Mouse (Mus musculus) midbrain, postnatal 0 days (tissue): ENCODE data around the gene Dnm3. TPM values are rescaled to one million over a fixed set of nuclear protein-coding genes. Genes with fewer than 3 reads are reported as not detected.

ENCODE experiments used
- ATAC-seq: fragments of 200-750 bp; cut with Nextera tagmentation; 2 replicates; pipeline ENCODE4 v1.8.0; 2017; ENCODE audit warnings: moderate number of reproducible peaks, mild to moderate bottlenecking, moderate TSS enrichment, moderate library complexity; ENCODE audit not compliant: low FRiP score
- DNase-seq: peaks from one replicate; pipeline ENCODE4 v3.0.0-alpha.2; 2015; ENCODE audit warnings: low spot score
- H3K27ac ChIP-seq: fragments of 300-500 bp; sonication (generic); 2 replicates; pipeline ENCODE4 v1.5.1; 2014; ENCODE audit warnings: low read depth, mild to moderate bottlenecking, low read length, mixed read lengths
- H3K27me3 ChIP-seq: fragments of 300-500 bp; sonication (generic); 2 replicates; pipeline ENCODE4 v1.6.1; 2014; ENCODE audit warnings: low read length, control low read depth, mixed read lengths; ENCODE audit not compliant: insufficient read depth
- H3K36me3 ChIP-seq: fragments of 300-500 bp; sonication (generic); 2 replicates; pipeline ENCODE4 v1.6.1; 2014; ENCODE audit warnings: low read length, control low read depth, mixed read lengths; ENCODE audit not compliant: insufficient read depth
- H3K4me1 ChIP-seq: fragments of 300-500 bp; sonication (generic); 2 replicates; pipeline ENCODE4 v1.6.1; 2014; ENCODE audit warnings: mild to moderate bottlenecking, control low read depth, antibody characterized with exemption, low read length, mixed read lengths; ENCODE audit not compliant: insufficient read depth
- H3K4me2 ChIP-seq: fragments of 300-500 bp; sonication (generic); 2 replicates; pipeline ENCODE4 v1.6.1; 2014; ENCODE audit warnings: low read depth, mild to moderate bottlenecking, low read length, mixed read lengths; ENCODE audit not compliant: poor library complexity, severe bottlenecking
- H3K4me3 ChIP-seq: fragments of 300-500 bp; sonication (generic); 2 replicates; pipeline ENCODE4 v1.5.1; 2014; ENCODE audit warnings: low read depth, mild to moderate bottlenecking, low read length, moderate library complexity
- H3K9ac ChIP-seq: fragments of 300-500 bp; sonication (generic); replicated peaks from 2 replicates; pipeline ENCODE4 v1.6.1; 2014; ENCODE audit warnings: mild to moderate bottlenecking, low read length, moderate library complexity, mixed read lengths; ENCODE audit not compliant: poor library complexity, severe bottlenecking
- H3K9me3 ChIP-seq: fragments of 300-500 bp; sonication (generic); 2 replicates; pipeline ENCODE4 v1.6.1; 2016; ENCODE audit warnings: low read length, control low read depth
- CTCF ChIP-seq: IDR thresholded peaks from 2 replicates; pipeline ENCODE4 v1.5.1; 2016; ENCODE audit warnings: antibody characterized with exemption, mild to moderate bottlenecking
- WGBS: fragments of 180-500 bp; shearing (Covaris S2); extraction: QIAGEN DNeasy Blood & Tissue Kit; methylation state at CpG from one replicate; pipeline ENCODE4 v1.1.7; 2014; 5-methylcytosine and 5-hydroxymethylcytosine counted together
- microRNA counts: library from miRNA; unstranded; fragments of <30 nt; microRNA quantifications from one replicate; lab custom pipeline; 2015
- microRNA-seq: library from miRNA; unstranded; fragments of <30 nt; microRNA quantifications from one replicate; pipeline ENCODE4, GENCODE M21; 2016; ENCODE audit warnings: borderline number of aligned reads
- polyA plus RNA-seq: library from polyadenylated mRNA; unstranded; fragments of >200 nt; fragmentation: Nextera tagmentation; extraction: Ambion mirVana; gene quantifications from 2 replicates; pipeline ENCODE4 v1.2.1, GENCODE M21; 2015
- total RNA-seq: library from RNA; depleted of rRNA; stranded (reverse); fragments of >200 nt; gene quantifications from 2 replicates; pipeline ENCODE4 v1.2.3, GENCODE M21; 2014; rRNA removed

Gene Dnm3
- total and polyA plus RNA-seq, 2 experiments from 2014 or later: 67.0 to 88.5 TPM

DNA sequence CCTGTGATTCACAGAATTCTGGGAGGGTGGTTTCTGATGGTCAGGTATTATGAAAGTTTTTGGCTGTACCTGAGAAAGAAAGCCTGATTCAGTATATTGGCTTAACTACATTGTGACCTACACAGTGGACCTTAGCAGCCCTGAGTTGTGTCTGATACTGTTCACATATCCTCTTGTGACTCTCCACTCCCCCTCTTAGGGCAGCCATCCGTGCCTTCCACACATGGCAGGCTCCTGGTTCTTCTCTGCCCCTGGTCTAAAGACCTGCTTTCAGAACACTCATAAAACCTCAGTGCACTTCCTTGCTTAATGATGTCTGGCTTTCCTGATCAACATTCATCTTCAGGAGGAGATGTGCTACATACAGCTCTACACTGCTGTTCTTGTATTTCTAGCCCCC, 525.2 kb downstream of the Dnm3 start:
- Histone ChIP-seq H3K27ac (no peak overlapping the region), H3K4me3 (no peak overlapping the region), H3K9me3 (peaks cover 3% of the 10 kb centered on the region; the same call in 1 of the 2 replicates), H3K9ac (no peak overlapping the region), H3K4me2 (no peak overlapping the region), H3K36me3 (no peaks in the 10 kb centered on the region), H3K27me3 (no peaks in the 10 kb centered on the region), H3K4me1 (no peaks in the 10 kb centered on the region)
- WGBS: 59% methylated on average over 1 of the region's 1 CpGs
- ATAC-seq (no peak), DNase-seq (no peak)
- TF ChIP-seq CTCF: no peak

DNA sequence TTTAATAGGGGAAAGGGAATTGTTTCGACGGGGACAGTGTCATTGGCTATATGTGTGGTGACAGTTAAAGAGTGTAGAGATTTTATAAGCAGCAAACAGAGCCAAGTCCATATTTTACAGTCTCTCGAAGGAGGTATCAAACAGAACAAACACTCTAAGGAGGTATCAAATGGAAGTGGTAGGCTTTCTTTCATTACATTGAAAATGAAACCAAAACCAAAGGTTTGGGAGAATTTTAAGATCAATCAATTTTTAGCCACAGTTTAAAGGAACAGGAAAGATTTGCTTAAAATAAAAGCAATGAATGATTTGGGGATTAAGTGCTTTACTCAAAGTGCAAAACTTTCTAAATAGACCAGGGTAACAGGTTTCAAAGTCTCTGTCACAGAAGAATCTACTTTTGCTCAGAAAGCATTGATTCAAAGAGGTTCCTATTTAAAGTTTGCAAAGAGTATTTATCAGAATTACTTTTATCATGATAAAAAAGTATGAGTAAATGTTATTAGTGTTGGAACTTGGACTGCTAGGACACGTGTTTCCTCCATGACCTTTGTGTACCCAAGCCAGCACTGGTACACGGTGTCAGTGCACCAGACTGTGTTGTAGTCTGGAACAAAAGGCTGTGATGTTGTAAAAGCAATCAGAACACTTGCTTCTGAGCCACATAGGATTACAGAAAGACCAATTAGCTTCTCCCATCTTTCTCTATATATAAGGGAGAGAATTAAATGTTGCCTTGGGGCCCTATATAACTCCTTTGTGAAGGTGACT, 526.6 kb downstream of the Dnm3 start:
- no peaks in the 10 kb centered on the region for H3K4me1 ChIP-seq
- H3K36me3 ChIP-seq: no peaks in the 10 kb centered on the region
- H3K9me3 ChIP-seq: peaks cover 3% of the 10 kb centered on the region; the same call in 1 of the 2 replicates
- H3K27me3 ChIP-seq: no peaks in the 10 kb centered on the region
- WGBS: 80% methylated on average over 5 of the region's 5 CpGs
- H3K27ac ChIP-seq: no peak overlapping the region
- ATAC-seq: no peak
- no peak for TF ChIP-seq CTCF
- no peak overlapping the region for H3K4me3 ChIP-seq
- DNase-seq: no peak
- H3K9ac ChIP-seq: no peak overlapping the region
- H3K4me2 ChIP-seq: no peak overlapping the region

DNA sequence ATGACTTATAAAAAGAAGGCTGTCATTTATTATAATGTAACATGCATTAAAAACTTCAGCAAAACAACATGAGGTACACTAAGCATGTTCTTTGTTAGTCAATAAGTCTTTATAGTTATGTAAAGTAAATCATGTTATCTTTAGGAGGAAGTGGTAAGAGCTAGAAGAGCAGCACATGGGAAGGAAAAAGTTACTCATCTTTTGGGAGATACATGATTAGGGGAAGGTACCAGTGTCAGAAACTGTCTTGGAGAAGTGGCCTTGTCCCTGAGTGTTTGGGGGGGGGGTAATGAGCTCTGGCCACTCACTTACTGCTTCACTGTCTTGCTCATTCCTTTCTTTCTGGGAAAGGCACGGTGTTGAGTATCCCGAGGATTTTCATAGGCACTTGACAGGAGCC, 535.8 kb downstream of the Dnm3 start:
- 80% methylated on average over 2 of the region's 2 CpGs for WGBS
- ATAC-seq (no peak), DNase-seq (no peak)
- Histone ChIP-seq H3K36me3 (no peaks in the 10 kb centered on the region), H3K9me3 (no peaks in the 10 kb centered on the region), H3K9ac (no peak overlapping the region), H3K4me3 (no peak overlapping the region), H3K4me2 (no peak overlapping the region), H3K4me1 (no peaks in the 10 kb centered on the region), H3K27me3 (no peaks in the 10 kb centered on the region), H3K27ac (no peak overlapping the region)
- no peak for TF ChIP-seq CTCF

MicroRNAs encoded within 50 kb of the gene (microRNA counts, 519-probe panel; counts per million panel counts)
- microRNA mmu-miR-199a-3p (lab: Ali Mortazavi, UCI) (4,200 counts per million, percentile 84 among the panel's probes with 10 or more counts), microRNA mmu-miR-199a-5p (lab: Ali Mortazavi, UCI) (3,903 counts per million, percentile 80 among the panel's probes with 10 or more counts), microRNA mmu-miR-214 (lab: Ali Mortazavi, UCI) (528 counts per million, percentile 58 among the panel's probes with 10 or more counts)

Small RNA genes lying within 50 kb of the gene (microRNA-seq; reads per million reads assigned to microRNA genes)
- gene Mir199a-2 (8.0 reads per million, percentile 17 among the genes with 10 or more reads in this experiment), gene Mir214 (221 reads per million, percentile 54 among the genes with 10 or more reads in this experiment)

Other genes starting within 250 kb of the Dnm3 start
- gene Mettl13, start 70.5 kb upstream of the Dnm3 start, total RNA-seq: 10.9 and 11.8 TPM in 2 replicates
- gene Mettl13, start 70.5 kb upstream of the Dnm3 start, polyA plus RNA-seq: 12.1 and 12.2 TPM in 2 replicates
- gene Vamp4, start 92.5 kb upstream of the Dnm3 start, total RNA-seq: 25.5 and 29.2 TPM in 2 replicates
- 69.0 and 74.7 TPM in 2 replicates for gene Vamp4, start 92.5 kb upstream of the Dnm3 start, polyA plus RNA-seq
- 0.24 and 0.27 TPM in 2 replicates for gene Myoc, start 161.1 kb upstream of the Dnm3 start, total RNA-seq
- gene Myoc, start 161.1 kb upstream of the Dnm3 start, polyA plus RNA-seq: 0.21 and 0.33 TPM in 2 replicates
- not detected in 2 replicates for gene Myocos, start 180.2 kb upstream of the Dnm3 start, total RNA-seq
- not detected in 2 replicates for gene Myocos, start 180.2 kb upstream of the Dnm3 start, polyA plus RNA-seq